ENCODE assay signal across 7 mouse cellular contexts in genomic region chr8:26747241-26747972, GRCm38 (mm10).
DNase-seq lines count a peak whose midpoint lies in the region; ATAC-seq and TF ChIP-seq lines count a peak whose summit lies in the region.

No protein-coding gene starts in this region.

- DNase-seq in ovary, adult 18-20 months (ENCODE audit: low spot score), result peak; percentile 30
- DNase-seq in ovary, postnatal 10 days (ENCODE audit: low spot score), result no peak
- DNase-seq in cerebellum, postnatal 36 days, result peak; percentile 48 to 57
- DNase-seq in hindbrain, postnatal 0 days (ENCODE audit: low spot score), result peak; percentile 60
- DNase-seq in urinary bladder, postnatal 36 days (ENCODE audit: low spot score in 2 of 2), result peak; percentile 55 to 74
- DNase-seq in right cerebral cortex, postnatal 4 days, result no peak

- WGBS in hindbrain, postnatal 0 days, result 46% methylated on average over 19 of the region's 19 CpGs
- WGBS in lung, embryonic 15.5 days, result 40% methylated on average over 19 of the region's 19 CpGs

- H3K36me3 ChIP-seq in hindbrain, postnatal 0 days (ENCODE audit: insufficient read depth, low read length), result no peaks in the 10 kb centered on the region
- H3K36me3 ChIP-seq in lung, embryonic 15.5 days, result no peaks in the 10 kb centered on the region

- H3K27ac ChIP-seq in hindbrain, postnatal 0 days, result peak overlapping the region; percentile 42
- no peak overlapping the region for H3K27ac ChIP-seq in lung, embryonic 15.5 days

- no peaks in the 10 kb centered on the region for H3K9me3 ChIP-seq in hindbrain, postnatal 0 days (ENCODE audit: low read length)
- no peaks in the 10 kb centered on the region for H3K9me3 ChIP-seq in lung, embryonic 15.5 days

- no peak overlapping the region for H3K4me3 ChIP-seq in hindbrain, postnatal 0 days (ENCODE audit: low read length)
- H3K4me3 ChIP-seq in lung, embryonic 15.5 days, result no peak overlapping the region

- H3K4me2 ChIP-seq in hindbrain, postnatal 0 days (ENCODE audit: low read depth, low read length), result no peak overlapping the region
- no peak overlapping the region for H3K4me2 ChIP-seq in lung, embryonic 15.5 days

- no peaks in the 10 kb centered on the region for H3K27me3 ChIP-seq in hindbrain, postnatal 0 days (ENCODE audit: insufficient read depth, low read length)
- peaks cover 4% of the 10 kb centered on the region; the same call in 1 of the 2 replicates for H3K27me3 ChIP-seq in lung, embryonic 15.5 days

- no peak for TF ChIP-seq CTCF in hindbrain, postnatal 0 days (IDR thresholded peaks at IDR 0.05; ENCODE audit: low read depth)

- H3K9ac ChIP-seq in hindbrain, postnatal 0 days (replicated peaks; ENCODE audit: low read length), result no peak overlapping the region
- no peak overlapping the region for H3K9ac ChIP-seq in lung, embryonic 15.5 days

- H3K4me1 ChIP-seq in hindbrain, postnatal 0 days (ENCODE audit: insufficient read depth, low read length), result no peaks in the 10 kb centered on the region
- H3K4me1 ChIP-seq in lung, embryonic 15.5 days, result peaks cover 9% of the 10 kb centered on the region; the same call in 1 of the 2 replicates

- peak; percentile 60 for ATAC-seq in hindbrain, postnatal 0 days
- peak; percentile 57; the same call in 1 of the 2 replicates for ATAC-seq in lung, embryonic 15.5 days (ENCODE audit: borderline replicate concordance, extremely low read depth, low FRiP score, low TSS enrichment)

Comparison
In these comparisons a context has a peak if more than half of its experiments do, and no peak if none do; other contexts are left out.
1. DNase-seq: peak in ovary, adult 18-20 months (single experiment), cerebellum, postnatal 36 days (2 of 2), hindbrain, postnatal 0 days (single experiment) and urinary bladder, postnatal 36 days (2 of 2); none in ovary, postnatal 10 days (single experiment) and right cerebral cortex, postnatal 4 days (single experiment).